Mouse (Mus musculus): Measurements from ENCODE around the gene Ttyh3.

DNA sequence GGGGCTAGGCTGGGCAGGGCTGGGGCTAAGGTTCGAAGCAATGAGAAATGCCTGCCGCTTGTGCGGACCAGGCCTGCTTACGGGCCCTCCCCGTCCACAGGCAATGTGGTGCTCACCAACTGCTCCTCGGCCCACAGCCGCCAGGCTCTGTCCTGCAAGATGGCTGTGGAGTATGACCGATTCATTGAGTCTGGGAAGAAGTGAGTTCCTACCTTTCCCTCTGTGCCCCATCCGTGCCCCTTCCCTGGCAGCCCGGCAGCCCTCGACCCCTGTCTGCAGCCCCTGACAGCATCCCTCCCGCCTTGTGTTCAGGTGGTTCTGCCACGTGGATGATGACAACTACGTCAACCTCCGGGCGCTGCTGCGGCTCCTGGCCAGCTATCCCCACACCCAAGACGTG lies 36.6 kb downstream of the Ttyh3 start:
- TF ChIP-seq CTCF (IDR thresholded peaks at IDR 0.05; ENCODE audit: low read depth, low read length) (no peak), POLR2AphosphoS5 (IDR thresholded peaks at IDR 0.05; ENCODE audit: insufficient replicate concordance, low read depth, low read length) (no peak), GATA1 (IDR thresholded peaks at IDR 0.05; ENCODE audit: borderline replicate concordance, low read length) (no peak), TAL1 (conservative IDR thresholded peaks at IDR 0.05; ENCODE audit: low read depth, low read length) (no peak)
